Mouse (Mus musculus) heart, postnatal 25 days (tissue): ENCODE data around the gene Zfp687. TPM values are rescaled to one million over a fixed set of nuclear protein-coding genes. Genes with fewer than 3 reads are reported as not detected.

Experiments used
- DNase-seq: peaks from one replicate; pipeline ENCODE4 v3.0.0; 2022; ENCODE audit warnings: low spot score
- intact Hi-C: fragments of 180-260 bp; cut with DNase I; formaldehyde crosslinking; loops from one replicate; pipeline ENCODE4 v1.15.1; 2025
- microRNA-seq: library from miRNA; unstranded; fragments of <30 nt; microRNA quantifications from one replicate; pipeline ENCODE4 v1.2.0, GENCODE M21; 2022
- total RNA-seq, 2 experiments: library from RNA; stranded (reverse); gene quantifications; 2 replicates each; pipeline ENCODE4 v1.2.3; 2021

The Zfp687 gene
- total RNA-seq, 2 experiments from 2014 or later, result 10.8 to 11.1 TPM

DNA sequence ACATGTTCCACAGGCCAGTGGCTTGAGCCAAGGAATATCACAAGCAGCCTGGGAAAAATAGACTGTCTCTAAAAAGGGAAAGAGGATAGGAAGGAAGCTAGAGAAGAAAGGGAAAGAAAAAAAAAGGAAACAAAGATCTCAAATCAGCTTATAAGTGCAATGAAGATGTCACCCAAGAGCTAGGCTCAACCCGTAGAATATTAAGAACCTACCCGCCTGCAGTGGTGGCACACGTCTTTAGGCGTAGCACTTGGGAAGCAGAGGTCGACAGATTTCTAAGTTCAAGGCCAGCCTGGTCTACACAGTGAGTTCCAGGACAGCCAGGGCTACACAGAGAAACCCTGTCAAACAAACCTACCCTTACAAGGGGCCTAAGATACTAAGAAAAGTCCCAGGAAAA is 41.6 kb downstream of the Zfp687 start:
- intact Hi-C loops, result no loop called here
- no peak for DNase-seq

DNA sequence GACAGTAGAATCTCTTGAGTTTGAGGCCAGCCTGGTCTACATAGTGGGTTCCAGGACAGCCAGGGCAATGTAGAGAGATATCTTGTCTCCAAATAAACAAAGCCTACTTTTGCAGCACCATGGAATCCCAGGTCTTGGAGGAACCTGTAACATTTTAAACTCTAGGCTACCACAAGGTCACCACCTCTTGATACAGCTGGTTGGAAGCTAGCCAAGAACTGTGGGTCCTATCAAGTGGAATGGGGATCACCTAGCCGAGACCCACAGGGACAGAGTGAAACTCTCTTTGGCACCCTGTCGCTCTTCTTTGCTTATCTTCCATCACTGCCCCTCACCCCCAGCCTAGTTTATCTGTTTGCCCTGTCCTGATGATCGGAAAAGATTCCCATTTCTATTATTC is 42.7 kb downstream of the Zfp687 start:
- intact Hi-C loops, result no loop called here
- DNase-seq, result no peak

DNA sequence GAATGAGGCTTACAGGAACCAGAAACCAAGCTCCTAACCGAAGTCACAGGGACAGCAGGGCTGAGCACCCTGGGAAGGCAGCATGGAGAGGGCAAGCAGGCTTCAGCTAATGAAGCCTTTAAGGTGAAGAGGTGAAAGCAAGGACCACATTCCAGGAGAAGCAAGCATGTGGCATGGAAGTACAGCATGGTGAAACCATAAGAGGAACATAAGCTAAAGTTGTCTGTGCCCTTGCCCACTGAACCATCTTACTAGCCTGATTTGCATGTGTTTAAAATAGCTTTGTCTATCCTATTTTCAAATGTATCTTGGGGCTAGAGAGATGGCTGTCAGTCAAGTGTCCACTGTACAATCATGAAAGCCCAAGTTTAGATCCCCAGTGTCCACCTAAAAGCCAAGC is 49.4 kb downstream of the Zfp687 start:
- DNase-seq, result no peak
- intact Hi-C loops, result no loop called here

DNA sequence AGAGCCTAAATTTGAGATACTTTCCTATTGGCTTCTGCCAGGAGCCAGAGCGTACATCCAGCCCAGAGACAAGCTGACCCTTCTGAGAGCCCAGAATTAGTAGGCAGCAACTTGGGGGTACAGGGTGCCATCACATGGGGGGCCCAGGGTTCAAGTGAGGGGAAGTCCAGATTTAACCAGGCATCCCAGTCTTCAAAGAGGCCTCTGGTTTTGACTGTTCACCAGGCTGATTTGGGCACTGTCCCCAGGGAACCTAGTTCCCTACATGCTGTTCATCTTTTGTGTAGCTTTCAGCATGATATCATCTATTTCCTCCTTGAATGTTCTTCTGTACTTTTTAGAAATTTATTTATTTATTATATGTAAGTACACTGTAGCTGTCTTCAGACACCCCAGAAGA is 50.3 kb downstream of the Zfp687 start:
- no peak for DNase-seq
- intact Hi-C loops, result no loop called here

DNA sequence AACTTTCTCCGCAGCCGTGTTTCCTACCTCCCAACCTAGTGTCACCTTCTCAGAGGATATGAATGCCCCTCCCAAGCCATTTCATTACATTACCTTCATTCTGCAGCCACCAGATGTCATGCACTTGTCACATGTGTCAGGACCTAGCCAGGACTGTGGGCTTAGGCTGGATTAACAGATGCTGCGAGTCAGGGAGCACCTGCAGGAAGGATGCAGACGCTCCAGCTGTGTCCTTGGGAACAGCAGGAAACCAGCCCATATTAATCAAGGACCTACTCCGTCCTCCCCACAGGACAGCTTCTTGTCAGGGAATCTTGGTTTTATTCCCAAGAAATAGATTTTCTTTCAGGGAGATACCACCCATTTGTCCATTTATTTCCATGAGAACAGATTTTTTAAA is 54.9 kb downstream of the Zfp687 start:
- intact Hi-C loops, result no loop called here
- no peak for DNase-seq

DNA sequence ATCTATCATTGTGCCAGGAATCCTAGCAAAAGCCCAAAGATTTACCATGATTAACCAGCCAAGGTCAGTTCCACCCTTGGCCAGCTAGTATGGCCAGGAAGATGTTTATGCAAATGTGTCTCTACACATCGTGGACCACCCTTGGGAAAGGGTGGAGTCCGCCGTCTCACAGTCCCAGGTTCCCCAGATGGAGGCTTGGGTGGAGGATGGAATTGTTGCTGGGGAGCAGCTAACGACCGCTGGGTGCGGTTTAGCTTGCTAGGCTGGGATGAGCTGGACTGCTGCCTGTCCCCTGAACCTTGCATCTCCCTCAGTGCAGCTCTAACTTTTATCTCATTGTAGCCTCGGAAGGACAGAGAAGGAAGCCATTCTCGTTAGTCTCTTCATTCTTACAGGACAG is 55.4 kb downstream of the Zfp687 start:
- intact Hi-C loops, result no loop called here
- no peak for DNase-seq

DNA sequence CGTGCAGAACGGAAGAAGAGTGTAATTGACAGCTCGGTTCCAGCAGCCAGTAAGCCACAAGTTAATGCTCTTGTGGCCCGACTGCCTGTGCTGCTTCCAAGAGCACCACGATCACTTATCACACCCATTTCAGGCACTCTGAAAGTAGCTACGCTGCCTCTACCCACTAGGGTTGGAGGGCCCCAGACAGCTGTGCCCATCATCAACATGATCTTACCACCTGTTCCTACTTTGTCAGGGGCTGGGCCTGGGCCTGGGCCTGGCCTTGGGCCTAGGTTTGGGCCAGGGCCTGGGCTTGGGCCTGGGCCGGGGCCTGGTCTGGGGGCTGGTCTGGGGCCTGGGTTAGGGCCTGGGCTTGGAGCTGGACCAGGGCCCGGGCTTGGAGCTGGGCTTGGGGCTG is 57.0 kb downstream of the Zfp687 start:
- intact Hi-C loops, result no loop called here
- DNase-seq, result no peak

Small RNAs within 50 kb of the gene (microRNA-seq; reads per million reads assigned to microRNA genes)
- 2.2 reads per million for gene Mir7013

Other genes with a start within 250 kb of the Zfp687 start
- gene Cgn, start 229.0 kb downstream of the Zfp687 start, total RNA-seq, result under 1 TPM; 0.60 to 0.92 TPM
- 10 to 100 TPM; 16.6 to 21.3 TPM for gene Pogz, start 177.9 kb downstream of the Zfp687 start, total RNA-seq
- 100 to 1,000 TPM; 217 to 228 TPM for gene Psmb4, start 128.5 kb downstream of the Zfp687 start, total RNA-seq
- gene Selenbp1, start 82.4 kb downstream of the Zfp687 start, total RNA-seq, result 10 to 100 TPM; 93.9 to 98.3 TPM
- gene Rfx5, start 61.4 kb downstream of the Zfp687 start, total RNA-seq, result 1 to 10 TPM; 6.2 to 6.9 TPM
- 10 to 100 TPM; 25.3 to 27.0 TPM for gene Pi4kb, start 40.7 kb downstream of the Zfp687 start, total RNA-seq
- gene Psmd4, start 27.2 kb upstream of the Zfp687 start, total RNA-seq, result 100 to 1,000 TPM; 119 to 129 TPM
- 10 to 100 TPM; 14.2 to 15.2 TPM for gene Pip5k1a, start 91.5 kb upstream of the Zfp687 start, total RNA-seq
- gene Vps72, start 95.6 kb upstream of the Zfp687 start, total RNA-seq, result 10 to 100 TPM; 31.3 to 32.2 TPM
- 10 to 100 TPM; 17.3 to 24.5 TPM for gene Tmod4, start 109.0 kb upstream of the Zfp687 start, total RNA-seq
- gene Scnm1, start 118.6 kb upstream of the Zfp687 start, total RNA-seq, result 10 to 100 TPM; 28.3 to 31.4 TPM
- gene Lysmd1, start 118.6 kb upstream of the Zfp687 start, total RNA-seq, result 1 to 10 TPM; 6.7 to 7.9 TPM
- gene Tnfaip8l2, start 126.9 kb upstream of the Zfp687 start, total RNA-seq, result 1 to 10 TPM; 2.0 to 2.1 TPM
- gene Sema6c, start 145.0 kb upstream of the Zfp687 start, total RNA-seq, result 1 to 10 TPM; 7.3 to 9.4 TPM
- gene Gabpb2, start 202.5 kb upstream of the Zfp687 start, total RNA-seq, result 10 to 100 TPM; 12.7 to 14.1 TPM
- 10 to 100 TPM; 19.9 to 26.0 TPM for gene Cdc42se1, start 213.3 kb upstream of the Zfp687 start, total RNA-seq
- 1 to 10 TPM; 6.6 to 7.5 TPM for gene Mllt11, start 216.7 kb upstream of the Zfp687 start, total RNA-seq
- gene Gm128, start 226.2 kb upstream of the Zfp687 start, total RNA-seq, result not detected
- gene Bnipl, start 235.7 kb upstream of the Zfp687 start, total RNA-seq, result not detected